26 mouse cellular contexts compared by ENCODE assay signal in genomic region chr7:113969182-113969581, GRCm38 (mm10).
"Had no signal": no experiment of that assay in that cellular context is flagged by ENCODE, and none has a peak within 500 bp of the region (broad histone marks: within the 10 kb centered on the region; RNA-seq: fewer than 3 reads in every experiment).

No protein-coding gene starts in this region.

- H3K27me3 ChIP-seq: embryonic facial prominence, embryonic 12.5 days; embryonic facial prominence, embryonic 13.5 days; embryonic facial prominence, embryonic 15.5 days; forebrain, embryonic 12.5 days; forebrain, embryonic 13.5 days; forebrain, embryonic 15.5 days had no signal

- H3K4me1 ChIP-seq: embryonic facial prominence, embryonic 10.5 days; embryonic facial prominence, embryonic 12.5 days; embryonic facial prominence, embryonic 13.5 days; embryonic facial prominence, embryonic 15.5 days; forebrain, embryonic 10.5 days; forebrain, embryonic 12.5 days; forebrain, embryonic 13.5 days; forebrain, embryonic 15.5 days had no signal

- ATAC-seq: forebrain, embryonic 13.5 days; forebrain, embryonic 14.5 days; forebrain, embryonic 15.5 days; forebrain, embryonic 16.5 days; forebrain, postnatal 0 days had no signal

- H3K27ac ChIP-seq: embryonic facial prominence, embryonic 10.5 days; embryonic facial prominence, embryonic 12.5 days; embryonic facial prominence, embryonic 13.5 days; embryonic facial prominence, embryonic 15.5 days; forebrain, embryonic 10.5 days; forebrain, embryonic 12.5 days; forebrain, embryonic 13.5 days; forebrain, embryonic 15.5 days; gastrocnemius, adult 2 months; heart, adult 2 months had no signal

- H3K36me3 ChIP-seq: embryonic facial prominence, embryonic 12.5 days; embryonic facial prominence, embryonic 15.5 days; forebrain, embryonic 10.5 days; forebrain, embryonic 12.5 days; forebrain, embryonic 15.5 days had no signal

- H3K4me3 ChIP-seq: embryonic facial prominence, embryonic 10.5 days; embryonic facial prominence, embryonic 12.5 days; embryonic facial prominence, embryonic 13.5 days; embryonic facial prominence, embryonic 15.5 days; erythroblast, embryonic 14.5 days; forebrain, embryonic 10.5 days; forebrain, embryonic 12.5 days; forebrain, embryonic 13.5 days; forebrain, embryonic 15.5 days; gastrocnemius, adult 2 months; heart, adult 2 months had no signal

- DNase-seq: cerebellum, adult 9-10 months; cerebellum, adult 9-11 months; cerebellum, postnatal 10 days; cerebellum, postnatal 14 days; cerebellum, postnatal 25 days; cerebellum, postnatal 36 days; embryo, embryonic 11 days; forebrain, postnatal 0 days; gastrocnemius, adult 2 months; gastrocnemius, postnatal 10 days; gastrocnemius, postnatal 14 days; gastrocnemius, postnatal 25 days; gastrocnemius, postnatal 36 days; heart, adult 18-20 months; heart, adult 2 months had no signal
